Mouse (Mus musculus) G1E (cell line): ENCODE measurements at regions not wholly inside any gene's neighbourhood (a gene's known extent, or its start where the extent isn't known, plus 50 kb on each side); places are given as distances from the start of the nearest gene placed in this dataset.

Source experiments
- ATAC-seq: 2 replicates; pipeline ENCODE4 v1.8.0; 2016; ENCODE audit warnings: mild to moderate bottlenecking; ENCODE audit not compliant: insufficient number of reproducible peaks, poor library complexity, low FRiP score, severe bottlenecking; ENCODE audit errors: extremely low read depth
- DNase-seq: peaks from one replicate; pipeline ENCODE4 v3.0.0; 2012; ENCODE audit warnings: low spot score
- H3K27me3 ChIP-seq: 2 replicates; pipeline ENCODE4 v1.6.1; 2012; ENCODE audit warnings: mild to moderate bottlenecking, low read length, inconsistent platforms; ENCODE audit not compliant: insufficient read depth
- H3K36me3 ChIP-seq: replicated peaks from 2 replicates; pipeline ENCODE3; 2012; ENCODE audit warnings: mild to moderate bottlenecking, inconsistent platforms
- H3K4me1 ChIP-seq: 2 replicates; pipeline ENCODE4 v1.6.1; 2012; ENCODE audit warnings: low read depth, low read length, inconsistent platforms, mixed read lengths; ENCODE audit not compliant: insufficient read depth
- H3K4me3 ChIP-seq: 2 replicates; pipeline ENCODE4 v1.5.1; 2012; ENCODE audit warnings: low read depth, mild to moderate bottlenecking, inconsistent platforms, low read length, moderate library complexity, mixed read lengths
- H3K9me3 ChIP-seq: replicated peaks from 2 replicates; pipeline ENCODE4 v1.6.1; 2012; ENCODE audit warnings: inconsistent platforms
- CTCF ChIP-seq: IDR thresholded peaks from 2 replicates; pipeline ENCODE4 v1.5.1; 2012; ENCODE audit warnings: low read depth, low read length, inconsistent platforms, mixed read lengths
- GATA1 ChIP-seq: IDR thresholded peaks from 2 replicates; pipeline ENCODE4 v1.6.1; 2012; ENCODE audit warnings: borderline replicate concordance, low read length, inconsistent platforms, mixed read lengths
- GATA2 ChIP-seq: IDR thresholded peaks from 2 replicates; pipeline ENCODE4 v1.6.1; 2012; ENCODE audit warnings: low read depth, low read length, inconsistent platforms, borderline replicate concordance
- POLR2AphosphoS5 ChIP-seq: IDR thresholded peaks from 2 replicates; pipeline ENCODE4 v1.6.1; 2012; ENCODE audit warnings: low read depth, low read length, inconsistent platforms; ENCODE audit not compliant: insufficient replicate concordance
- TAL1 ChIP-seq: conservative IDR thresholded peaks from 2 replicates; pipeline ENCODE4 v1.6.1; 2012; ENCODE audit warnings: low read depth, low read length, inconsistent platforms, mixed read lengths

GRCm38 (mm10) chr8:118037801-118038200 lies 236.1 kb upstream of the Mphosph6 start:
- no peaks in the 10 kb centered on the region for H3K4me1 ChIP-seq
- no peaks in the 10 kb centered on the region for H3K36me3 ChIP-seq
- no peak for ATAC-seq
- no peak for DNase-seq
- H3K27me3 ChIP-seq: no peaks in the 10 kb centered on the region
- TF ChIP-seq TAL1: no peak
- no peak for TF ChIP-seq GATA1
- no peak for TF ChIP-seq GATA2
- no peak for TF ChIP-seq CTCF
- TF ChIP-seq POLR2AphosphoS5: no peak
- peaks cover 71% of the 10 kb centered on the region for H3K9me3 ChIP-seq
- H3K4me3 ChIP-seq: no peak overlapping the region

- Histone ChIP-seq H3K4me3 (no peak overlapping the region), H3K9me3 (peaks cover 83% of the 10 kb centered on the region), H3K36me3 (no peaks in the 10 kb centered on the region), H3K4me1 (no peaks in the 10 kb centered on the region), H3K27me3 (no peaks in the 10 kb centered on the region)
- ATAC-seq (no peak), DNase-seq (no peak)
- TF ChIP-seq POLR2AphosphoS5 (no peak), GATA1 (no peak), TAL1 (no peak), CTCF (no peak), GATA2 (no peak)
Observed at GRCm38 (mm10) chr8:118034051-118034450, 232.3 kb upstream of the Mphosph6 start.

GRCm38 (mm10) chr8:118031406-118031805 lies 229.7 kb upstream of the Mphosph6 start:
- Histone ChIP-seq H3K4me3 (no peak overlapping the region), H3K27me3 (no peaks in the 10 kb centered on the region), H3K9me3 (peaks cover 79% of the 10 kb centered on the region), H3K4me1 (no peaks in the 10 kb centered on the region), H3K36me3 (no peaks in the 10 kb centered on the region)
- no peak for ATAC-seq
- TF ChIP-seq GATA2: no peak
- no peak for DNase-seq

GRCm38 (mm10) chr8:118028061-118028850 lies 226.5 kb upstream of the Mphosph6 start:
- no peaks in the 10 kb centered on the region for H3K36me3 ChIP-seq
- no peaks in the 10 kb centered on the region for H3K4me1 ChIP-seq
- no peaks in the 10 kb centered on the region for H3K27me3 ChIP-seq
- peaks cover 67% of the 10 kb centered on the region for H3K9me3 ChIP-seq
- no peak for TF ChIP-seq CTCF
- TF ChIP-seq POLR2AphosphoS5: no peak
- TF ChIP-seq GATA1: no peak
- no peak for TF ChIP-seq TAL1
- TF ChIP-seq GATA2: no peak
- DNase-seq: no peak
- no peak for ATAC-seq
- no peak overlapping the region for H3K4me3 ChIP-seq

GRCm38 (mm10) chr8:118023451-118023850 lies 221.7 kb upstream of the Mphosph6 start:
- no peak for DNase-seq
- Histone ChIP-seq H3K4me3 (no peak overlapping the region), H3K36me3 (no peaks in the 10 kb centered on the region), H3K4me1 (no peaks in the 10 kb centered on the region), H3K27me3 (no peaks in the 10 kb centered on the region), H3K9me3 (peaks cover 63% of the 10 kb centered on the region)
- TF ChIP-seq CTCF (no peak), POLR2AphosphoS5 (no peak)
- ATAC-seq: no peak

GRCm38 (mm10) chr8:118021978-118022377 lies 220.2 kb upstream of the Mphosph6 start:
- Histone ChIP-seq H3K36me3 (no peaks in the 10 kb centered on the region), H3K9me3 (peaks cover 63% of the 10 kb centered on the region), H3K4me1 (no peaks in the 10 kb centered on the region), H3K4me3 (no peak overlapping the region), H3K27me3 (no peaks in the 10 kb centered on the region)
- ATAC-seq (no peak), DNase-seq (no peak)
- TF ChIP-seq GATA1: no peak
- TF ChIP-seq GATA2: no peak
- no peak for TF ChIP-seq TAL1
- TF ChIP-seq POLR2AphosphoS5: no peak

- no peak for TF ChIP-seq POLR2AphosphoS5
- no peak for TF ChIP-seq GATA1
- no peak for TF ChIP-seq GATA2
- TF ChIP-seq CTCF: no peak
- TF ChIP-seq TAL1: no peak
- no peaks in the 10 kb centered on the region for H3K27me3 ChIP-seq
- no peaks in the 10 kb centered on the region for H3K36me3 ChIP-seq
- no peaks in the 10 kb centered on the region for H3K4me1 ChIP-seq
- no peak for ATAC-seq
- peaks cover 74% of the 10 kb centered on the region for H3K9me3 ChIP-seq
- H3K4me3 ChIP-seq: no peak overlapping the region; the same call in 1 of the 2 replicates
- no peak for DNase-seq
Observed at GRCm38 (mm10) chr8:118017261-118017660, 215.5 kb upstream of the Mphosph6 start.
